Comparison of ENCODE assay signal across 10 mouse cellular contexts in the genomic region with DNA sequence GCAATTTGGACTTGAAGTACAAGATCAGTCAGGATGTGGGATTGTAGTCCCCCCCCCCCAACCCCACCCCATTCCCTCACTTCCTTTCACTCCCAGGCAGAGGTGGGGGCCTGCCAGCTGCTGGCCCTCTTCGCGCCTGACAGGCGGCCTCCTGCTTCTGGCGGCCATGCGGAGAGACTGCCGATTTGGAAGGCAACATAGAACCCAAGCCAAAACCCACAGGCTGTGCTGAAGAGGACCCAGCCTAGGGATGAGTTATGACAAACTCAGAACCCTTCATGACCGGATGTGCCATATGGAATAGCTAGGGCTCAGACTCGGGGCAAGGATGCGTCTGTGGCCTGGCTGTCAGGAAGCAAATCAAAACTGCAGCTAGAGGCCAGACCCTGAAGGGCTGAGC.
DNase-seq lines count a peak whose midpoint lies in the region; ATAC-seq lines count a peak whose summit lies in the region.
"Had no signal": no experiment of that assay in that cellular context is flagged by ENCODE, and none has a peak within 500 bp of the region (broad histone marks: within the 10 kb centered on the region; RNA-seq: fewer than 3 reads in every experiment).

No protein-coding gene starts in this region.

- no peaks in the 10 kb centered on the region for H3K36me3 ChIP-seq in hindbrain, embryonic 10.5 days
- no peaks in the 10 kb centered on the region for H3K36me3 ChIP-seq in hindbrain, embryonic 14.5 days (replicated peaks; ENCODE audit: control insufficient read depth, insufficient read depth)
- no peaks in the 10 kb centered on the region for H3K36me3 ChIP-seq in kidney, embryonic 14.5 days (ENCODE audit: control insufficient read depth, insufficient read depth, low read length)
- H3K36me3 ChIP-seq: midbrain, embryonic 12.5 days had no signal

- no peak for DNase-seq in hindbrain, embryonic 10.5 days (ENCODE audit: low spot score)
- no peak for DNase-seq in hindbrain, embryonic 14.5 days (ENCODE audit: low spot score)
- peak; percentile 61 for DNase-seq in 3T3-L1 (ENCODE audit: low read depth, low spot score)
- DNase-seq in brain, adult 2 months (ENCODE audit: low read depth, low spot score) = peak; percentile 32
- no peak for DNase-seq in embryo, embryonic 11 days
- DNase-seq in Muller cell, postnatal 12 days (ENCODE audit: inconsistent ontology term) = no peak
- DNase-seq: cerebellum, adult 11 months had no signal

- no peak overlapping the region for H3K4me3 ChIP-seq in hindbrain, embryonic 10.5 days
- no peak overlapping the region for H3K4me3 ChIP-seq in hindbrain, embryonic 14.5 days (replicated peaks; ENCODE audit: low read length)
- H3K4me3 ChIP-seq in kidney, embryonic 14.5 days (ENCODE audit: low read length) = no peak overlapping the region
- H3K4me3 ChIP-seq: layer of hippocampus, adult 2 months; midbrain, embryonic 12.5 days had no signal

- ATAC-seq in hindbrain, embryonic 14.5 days (ENCODE audit: low FRiP score) = no peak
- ATAC-seq in kidney, embryonic 14.5 days (ENCODE audit: low FRiP score, low TSS enrichment) = peak; percentile 43; the same call in 1 of the 2 replicates

- no peaks in the 10 kb centered on the region for H3K9me3 ChIP-seq in hindbrain, embryonic 10.5 days
- H3K9me3 ChIP-seq in hindbrain, embryonic 14.5 days (ENCODE audit: control insufficient read depth, low read length) = no peaks in the 10 kb centered on the region
- no peaks in the 10 kb centered on the region for H3K9me3 ChIP-seq in kidney, embryonic 14.5 days (ENCODE audit: control insufficient read depth, low read length)
- H3K9me3 ChIP-seq: midbrain, embryonic 12.5 days had no signal

- no peak overlapping the region for H3K4me2 ChIP-seq in hindbrain, embryonic 14.5 days (replicated peaks)
- no peak overlapping the region for H3K4me2 ChIP-seq in kidney, embryonic 14.5 days (replicated peaks; ENCODE audit: low read depth, low read length)
- H3K4me2 ChIP-seq: midbrain, embryonic 12.5 days had no signal

- WGBS in hindbrain, embryonic 10.5 days = 84% methylated on average over 9 of the region's 9 CpGs
- WGBS in hindbrain, embryonic 14.5 days = 75% methylated on average over 9 of the region's 9 CpGs
- WGBS in kidney, embryonic 14.5 days = 60% methylated on average over 9 of the region's 9 CpGs

- no peak overlapping the region for H3K9ac ChIP-seq in hindbrain, embryonic 14.5 days
- no peak overlapping the region for H3K9ac ChIP-seq in kidney, embryonic 14.5 days (ENCODE audit: low read depth, low read length)
- H3K9ac ChIP-seq: midbrain, embryonic 12.5 days had no signal

- no peaks in the 10 kb centered on the region for H3K27me3 ChIP-seq in hindbrain, embryonic 10.5 days (ENCODE audit: insufficient read depth, poor library complexity, severe bottlenecking)
- H3K27me3 ChIP-seq in hindbrain, embryonic 14.5 days (ENCODE audit: control insufficient read depth, insufficient read depth, low read length) = no peaks in the 10 kb centered on the region
- H3K27me3 ChIP-seq in kidney, embryonic 14.5 days (ENCODE audit: control insufficient read depth, insufficient read depth, low read length) = 0 out of 2 replicates have a peak, but pooled peaks cover under 1% of the 10 kb centered on the region

- peak overlapping the region; percentile 35; the same call in 1 of the 2 replicates for H3K27ac ChIP-seq in hindbrain, embryonic 10.5 days
- H3K27ac ChIP-seq in hindbrain, embryonic 14.5 days = no peak overlapping the region
- no peak overlapping the region for H3K27ac ChIP-seq in kidney, embryonic 14.5 days (ENCODE audit: low read depth, low read length)
- H3K27ac ChIP-seq: layer of hippocampus, adult 2 months; midbrain, embryonic 12.5 days had no signal

- H3K4me1 ChIP-seq in hindbrain, embryonic 10.5 days (replicated peaks) = peaks cover 15% of the 10 kb centered on the region
- no peaks in the 10 kb centered on the region for H3K4me1 ChIP-seq in hindbrain, embryonic 14.5 days (replicated peaks; ENCODE audit: control insufficient read depth, insufficient read depth, low read length)
- H3K4me1 ChIP-seq in kidney, embryonic 14.5 days (ENCODE audit: control insufficient read depth, insufficient read depth, low read length) = no peaks in the 10 kb centered on the region
- H3K4me1 ChIP-seq: midbrain, embryonic 12.5 days had no signal

Comparison
In these comparisons a context has a peak if more than half of its experiments do, and no peak if none do; other contexts are left out.
1. DNase-seq: peak in 3T3-L1 (single experiment) and brain, adult 2 months (single experiment); none in hindbrain, embryonic 10.5 days (single experiment), hindbrain, embryonic 14.5 days (single experiment), embryo, embryonic 11 days (single experiment) and Muller cell, postnatal 12 days (single experiment).